Mouse (Mus musculus) liver, adult 2 months (tissue): ENCODE results near the gene Cntfr.
"Not testable (repeated sequence)": the region's sequence is repeated elsewhere in the genome, so short reads cannot be mapped to it uniquely, and the experiment has no call there.

ENCODE experiments used
- CTCF ChIP-seq: fragments of 200-500 bp; IDR thresholded peaks from 2 replicates; pipeline ENCODE4 v1.5.1; 2011; ENCODE audit warnings: low read depth, low read length, control low read depth
- POLR2A ChIP-seq: fragments of 200-500 bp; IDR thresholded peaks from 2 replicates; pipeline ENCODE4 v1.6.1; 2011; ENCODE audit warnings: low read length, control low read depth; ENCODE audit not compliant: insufficient read depth; ENCODE audit errors: extremely low read depth

DNA sequence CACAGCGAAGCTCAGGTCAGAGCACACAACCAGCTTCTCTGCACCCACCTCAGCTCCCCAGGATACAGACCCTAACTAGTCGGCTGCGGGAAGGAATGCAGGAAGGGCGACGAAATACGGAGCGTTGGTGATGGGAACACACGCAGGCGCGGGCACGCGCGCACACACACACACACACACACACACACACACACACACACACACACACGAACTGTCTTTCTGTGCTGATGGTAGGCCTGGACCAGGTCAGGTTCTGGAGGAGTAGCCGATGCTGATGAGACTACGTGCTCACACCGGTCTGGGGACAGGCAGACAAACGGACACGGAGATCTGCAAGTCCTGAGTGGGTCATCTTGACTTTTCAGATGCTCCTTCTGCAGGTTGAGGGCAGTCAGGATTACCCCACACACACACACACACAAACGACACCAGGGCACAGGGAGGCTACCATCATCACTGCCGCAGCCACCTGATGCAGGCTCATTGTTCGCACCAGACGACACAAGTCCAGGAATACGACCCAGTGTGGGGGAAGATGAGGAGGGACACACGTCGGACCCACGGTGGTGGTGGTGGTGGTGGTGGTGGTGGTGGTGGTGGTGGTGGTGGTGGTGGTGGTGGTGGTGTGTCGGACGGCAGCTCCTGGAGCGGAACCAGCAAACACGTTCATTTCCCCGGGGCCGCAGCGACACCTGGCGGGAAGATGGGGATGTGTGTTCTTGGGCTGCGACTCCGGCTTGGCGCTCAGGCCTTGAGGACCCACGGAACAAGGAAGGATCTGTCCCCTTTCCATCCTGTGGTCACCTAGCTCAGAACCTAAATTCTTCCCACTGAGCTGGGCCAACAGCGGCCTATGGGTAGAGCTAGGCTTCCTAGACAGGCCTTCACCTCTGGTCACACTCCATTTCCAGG is at the start of gene Cntfr:
- TF ChIP-seq CTCF, result peak; percentile 81
- not testable (repeated sequence) for TF ChIP-seq POLR2A
